Mouse (Mus musculus) cortical plate, adult 2 months (tissue): Measurements from ENCODE around the gene Mb.

ENCODE experiments used
- CTCF ChIP-seq: fragments of 200-500 bp; IDR thresholded peaks from 2 replicates; pipeline ENCODE4 v1.5.1; 2011; ENCODE audit warnings: mild to moderate bottlenecking, control low read depth, low read length; ENCODE audit not compliant: insufficient read depth; ENCODE audit errors: extremely low read depth
- POLR2A ChIP-seq: fragments of 200-500 bp; IDR thresholded peaks from 2 replicates; pipeline ENCODE4 v1.6.1; 2011; ENCODE audit warnings: mild to moderate bottlenecking, low read length, control low read depth; ENCODE audit not compliant: insufficient read depth; ENCODE audit errors: extremely low read depth

- no peak for TF ChIP-seq CTCF
- no peak for TF ChIP-seq POLR2A
Measured at GRCm38 (mm10) chr15:77076523-77076922, 26.1 kb upstream of the Mb start.
